Mouse (Mus musculus): ENCODE measurements at regions not wholly inside any gene's neighbourhood (a gene's known extent, or its start where the extent isn't known, plus 50 kb on each side); places are given as distances from the start of the nearest gene placed in this dataset.
A peak's percentile ranks its signal among the peaks of the same experiment; 100 is the strongest.

- peak; percentile 37 for TF ChIP-seq CTCF (IDR thresholded peaks at IDR 0.05; ENCODE audit: low read depth)
- no peaks in the 10 kb centered on the region for H3K36me3 ChIP-seq (ENCODE audit: control insufficient read depth, insufficient read depth)
- H3K9me3 ChIP-seq (ENCODE audit: control insufficient read depth) = no peaks in the 10 kb centered on the region
- no peaks in the 10 kb centered on the region for H3K4me1 ChIP-seq (replicated peaks; ENCODE audit: control insufficient read depth, insufficient read depth, low read length)
- H3K27me3 ChIP-seq (replicated peaks; ENCODE audit: control insufficient read depth, insufficient read depth, low read length) = no peaks in the 10 kb centered on the region
- WGBS = 87% methylated on average over 3 of the region's 3 CpGs
- H3K4me2 ChIP-seq (replicated peaks; ENCODE audit: low read depth) = no peak overlapping the region
- H3K27ac ChIP-seq (ENCODE audit: low read depth, low read length) = no peak overlapping the region
- no peak for ATAC-seq
- no peak overlapping the region for H3K9ac ChIP-seq (ENCODE audit: low read depth, low read length)
- H3K4me3 ChIP-seq (ENCODE audit: low read depth, low read length) = no peak overlapping the region
Observed at GRCm38 (mm10) chr14:58914937-58915336, 227.8 kb downstream of the 1700129C05Rik start.

GRCm38 (mm10) chr14:58910846-58911245 lies 231.8 kb downstream of the 1700129C05Rik start:
- H3K4me3 ChIP-seq (ENCODE audit: low read depth, low read length) = no peak overlapping the region
- H3K4me1 ChIP-seq (replicated peaks; ENCODE audit: control insufficient read depth, insufficient read depth, low read length) = no peaks in the 10 kb centered on the region
- ATAC-seq = no peak
- H3K36me3 ChIP-seq (ENCODE audit: control insufficient read depth, insufficient read depth) = no peaks in the 10 kb centered on the region
- H3K4me2 ChIP-seq (replicated peaks; ENCODE audit: low read depth) = no peak overlapping the region
- no peaks in the 10 kb centered on the region for H3K27me3 ChIP-seq (replicated peaks; ENCODE audit: control insufficient read depth, insufficient read depth, low read length)
- H3K27ac ChIP-seq (ENCODE audit: low read depth, low read length) = no peak overlapping the region
- TF ChIP-seq CTCF (IDR thresholded peaks at IDR 0.05; ENCODE audit: low read depth) = no peak
- no peaks in the 10 kb centered on the region for H3K9me3 ChIP-seq (ENCODE audit: control insufficient read depth)
- H3K9ac ChIP-seq (ENCODE audit: low read depth, low read length) = no peak overlapping the region
- WGBS = 88% methylated on average over 1 of the region's 1 CpGs

DNA sequence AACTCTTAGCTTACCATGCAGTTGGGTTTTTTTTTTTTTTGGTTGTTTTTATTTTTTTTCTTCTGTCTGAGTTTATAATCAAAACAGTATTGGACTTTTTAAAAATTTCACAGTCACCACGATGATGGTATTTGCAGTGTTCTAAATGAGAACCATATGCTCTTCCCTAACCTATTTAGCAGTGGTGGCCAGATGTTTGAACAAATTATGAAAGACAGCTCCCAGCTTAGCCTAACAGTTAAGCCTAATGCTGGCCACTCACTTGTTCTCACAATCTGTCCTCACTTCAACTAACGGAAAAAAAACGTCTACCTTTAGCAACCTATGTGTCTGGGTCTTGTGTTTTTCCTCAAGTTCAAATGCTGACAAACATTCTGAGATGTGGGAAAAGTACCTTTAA lies 234.8 kb downstream of the 1700129C05Rik start:
- H3K9ac ChIP-seq (ENCODE audit: low read depth, low read length) = no peak overlapping the region
- no peaks in the 10 kb centered on the region for H3K9me3 ChIP-seq (ENCODE audit: control insufficient read depth)
- H3K27me3 ChIP-seq (replicated peaks; ENCODE audit: control insufficient read depth, insufficient read depth, low read length) = no peaks in the 10 kb centered on the region
- TF ChIP-seq CTCF (IDR thresholded peaks at IDR 0.05; ENCODE audit: low read depth) = no peak
- ATAC-seq = no peak
- 75% methylated on average over 3 of the region's 3 CpGs for WGBS
- H3K27ac ChIP-seq (ENCODE audit: low read depth, low read length) = no peak overlapping the region
- no peak overlapping the region for H3K4me3 ChIP-seq (ENCODE audit: low read depth, low read length)
- H3K4me2 ChIP-seq (replicated peaks; ENCODE audit: low read depth) = no peak overlapping the region
- H3K36me3 ChIP-seq (ENCODE audit: control insufficient read depth, insufficient read depth) = no peaks in the 10 kb centered on the region
- H3K4me1 ChIP-seq (replicated peaks; ENCODE audit: control insufficient read depth, insufficient read depth, low read length) = no peaks in the 10 kb centered on the region

GRCm38 (mm10) chr14:58907359-58907758 lies 235.3 kb downstream of the 1700129C05Rik start:
- H3K4me1 ChIP-seq (replicated peaks; ENCODE audit: control insufficient read depth, insufficient read depth, low read length) = no peaks in the 10 kb centered on the region
- WGBS = 92% methylated on average over 3 of the region's 3 CpGs

DNA sequence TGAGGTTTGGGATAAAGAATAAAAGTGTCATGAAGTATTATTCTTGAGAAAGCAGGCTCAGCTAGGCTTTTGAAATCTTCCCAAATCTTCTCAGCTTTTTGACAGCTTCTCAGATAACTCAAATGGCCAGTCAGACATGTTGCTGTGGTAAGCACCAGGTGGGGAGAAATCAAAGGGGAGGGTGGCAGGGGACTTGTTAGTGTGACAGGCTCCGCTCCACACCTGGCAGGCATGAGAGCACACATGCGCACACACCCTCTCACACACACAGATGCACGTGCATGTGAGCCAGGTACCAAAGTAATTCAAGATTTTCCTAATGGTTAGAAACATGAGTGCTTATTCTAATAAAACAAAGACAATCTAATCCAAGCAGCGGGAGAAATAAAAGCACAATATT lies 236.1 kb downstream of the 1700129C05Rik start:
- no peak for ATAC-seq
- no peaks in the 10 kb centered on the region for H3K9me3 ChIP-seq (ENCODE audit: control insufficient read depth)
- TF ChIP-seq CTCF (IDR thresholded peaks at IDR 0.05; ENCODE audit: low read depth) = no peak
- WGBS = 82% methylated on average over 4 of the region's 4 CpGs
- H3K27ac ChIP-seq (ENCODE audit: low read depth, low read length) = no peak overlapping the region
- H3K36me3 ChIP-seq (ENCODE audit: control insufficient read depth, insufficient read depth) = no peaks in the 10 kb centered on the region
- H3K4me3 ChIP-seq (ENCODE audit: low read depth, low read length) = no peak overlapping the region
- H3K4me2 ChIP-seq (replicated peaks; ENCODE audit: low read depth) = no peak overlapping the region
- no peak overlapping the region for H3K9ac ChIP-seq (ENCODE audit: low read depth, low read length)
- H3K4me1 ChIP-seq (replicated peaks; ENCODE audit: control insufficient read depth, insufficient read depth, low read length) = no peaks in the 10 kb centered on the region
- H3K27me3 ChIP-seq (replicated peaks; ENCODE audit: control insufficient read depth, insufficient read depth, low read length) = no peaks in the 10 kb centered on the region

More at GRCm38 (mm10) chr14:58907359-58907758, 235.3 kb downstream of the 1700129C05Rik start:
- Histone ChIP-seq H3K4me3 (ENCODE audit: low read depth, low read length) (no peak overlapping the region), H3K9ac (ENCODE audit: low read depth, low read length) (no peak overlapping the region), H3K9me3 (ENCODE audit: control insufficient read depth) (no peaks in the 10 kb centered on the region), H3K27ac (ENCODE audit: low read depth, low read length) (no peak overlapping the region), H3K27me3 (replicated peaks; ENCODE audit: control insufficient read depth, insufficient read depth, low read length) (no peaks in the 10 kb centered on the region), H3K4me2 (replicated peaks; ENCODE audit: low read depth) (no peak overlapping the region), H3K36me3 (ENCODE audit: control insufficient read depth, insufficient read depth) (no peaks in the 10 kb centered on the region)
- ATAC-seq = no peak
- no peak for TF ChIP-seq CTCF (IDR thresholded peaks at IDR 0.05; ENCODE audit: low read depth)

DNA sequence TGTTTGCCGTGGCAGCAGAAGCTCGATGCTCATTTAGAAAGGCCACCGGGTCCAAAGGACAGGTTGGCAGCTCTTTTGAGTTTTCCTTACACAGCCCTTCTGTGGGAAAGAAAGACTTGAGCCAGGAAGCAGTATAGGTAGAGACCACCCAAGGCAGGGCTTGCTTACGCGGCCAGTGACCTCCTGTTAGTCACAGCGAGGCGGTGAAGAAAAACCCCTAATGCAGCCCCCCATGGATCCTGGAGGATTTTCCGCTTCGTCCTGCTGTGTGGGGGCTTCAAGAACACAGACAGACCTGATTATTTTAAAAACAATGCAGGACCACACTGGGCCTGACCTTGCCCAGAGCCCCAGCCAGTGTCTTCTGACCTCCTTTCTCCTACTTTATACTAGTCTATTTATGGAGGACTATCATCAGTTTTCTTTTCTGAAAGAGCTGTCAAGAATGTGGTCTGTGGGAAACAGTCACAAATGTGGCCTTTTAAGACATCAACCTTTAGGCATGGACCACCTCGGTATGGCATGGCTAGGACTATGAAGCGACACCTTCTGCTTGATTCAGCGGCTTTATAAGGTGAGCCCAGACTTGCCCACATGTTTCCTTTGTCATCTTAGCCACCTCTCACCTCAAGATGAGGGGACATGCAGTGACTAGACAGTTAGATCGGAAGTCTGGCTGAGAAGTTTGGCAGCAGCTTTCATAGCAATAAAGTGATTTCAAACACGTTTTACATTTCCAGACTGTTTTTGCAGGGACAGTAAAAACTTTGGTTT lies 274.3 kb downstream of the 1700129C05Rik start:
- no peak for ATAC-seq
- Histone ChIP-seq H3K36me3 (ENCODE audit: control insufficient read depth, insufficient read depth) (no peaks in the 10 kb centered on the region), H3K4me3 (ENCODE audit: low read depth, low read length) (no peak overlapping the region), H3K4me1 (replicated peaks; ENCODE audit: control insufficient read depth, insufficient read depth, low read length) (no peaks in the 10 kb centered on the region), H3K4me2 (replicated peaks; ENCODE audit: low read depth) (no peak overlapping the region), H3K27ac (ENCODE audit: low read depth, low read length) (no peak overlapping the region), H3K9me3 (ENCODE audit: control insufficient read depth) (no peaks in the 10 kb centered on the region), H3K27me3 (replicated peaks; ENCODE audit: control insufficient read depth, insufficient read depth, low read length) (no peaks in the 10 kb centered on the region), H3K9ac (ENCODE audit: low read depth, low read length) (no peak overlapping the region)
- 69% methylated on average over 14 of the region's 14 CpGs for WGBS
- TF ChIP-seq CTCF (IDR thresholded peaks at IDR 0.05; ENCODE audit: low read depth) = no peak

All from intestine, postnatal 0 days (tissue).